Mouse (Mus musculus): Measurements from ENCODE around the gene Nxpe5. TPM values are rescaled to one million over a fixed set of nuclear protein-coding genes. Genes with fewer than 3 reads are reported as not detected.
A peak's percentile ranks its signal among the peaks of the same experiment; 100 is the strongest.

Nxpe5 gene
- polyA plus RNA-seq, 1 experiment from 2014 or later: not detected

DNA sequence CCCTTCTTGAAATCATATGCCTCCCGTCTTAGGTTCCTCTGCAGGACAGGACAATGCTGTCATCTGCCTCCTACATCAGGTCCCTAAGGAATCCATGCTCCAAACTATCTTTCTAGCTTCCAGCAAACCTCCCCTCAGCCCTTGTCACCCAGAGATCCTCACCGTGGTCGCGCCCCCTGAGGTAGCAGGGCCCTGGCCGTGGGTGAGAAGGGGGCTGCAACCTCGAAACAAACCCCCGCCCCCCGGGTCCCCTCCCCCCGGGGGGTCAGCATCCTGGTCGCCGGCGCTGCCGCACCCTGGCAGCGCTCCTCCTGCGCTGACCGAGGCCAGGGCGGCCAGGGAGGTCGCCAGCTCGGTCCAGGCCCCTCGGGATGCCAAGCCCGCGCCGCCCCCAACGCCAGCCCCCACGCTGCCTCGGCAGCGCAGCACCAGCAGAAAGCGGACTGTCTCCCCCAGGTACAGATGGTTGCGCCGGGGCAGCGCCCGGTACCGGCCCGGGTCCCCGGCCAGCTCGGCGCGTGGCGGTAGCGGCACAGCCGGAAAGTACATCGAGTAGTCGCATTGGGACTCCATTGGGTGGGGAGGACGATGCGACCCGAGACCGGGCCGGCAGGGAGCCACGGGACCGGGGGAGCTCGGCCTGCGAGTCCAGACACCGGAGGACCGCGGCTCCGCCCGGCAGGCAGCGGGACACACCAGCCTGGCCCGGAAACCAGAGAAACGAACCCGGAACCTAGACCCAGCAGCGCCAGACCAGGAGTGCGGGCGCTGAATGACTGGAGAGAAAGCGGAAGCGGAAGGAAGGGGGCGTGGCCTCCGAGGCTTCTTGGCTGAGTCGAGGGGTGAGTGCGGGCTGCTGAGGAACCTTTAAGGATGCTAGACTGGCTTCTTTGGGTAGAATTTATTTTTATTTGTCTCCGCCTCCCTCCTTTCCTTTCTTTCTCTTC is 37.8 kb downstream of the Nxpe5 start, which contains the start of gene BC037034:
Gene BC037034 (minus strand): TSS at position 774 of the 947 bp plus-strand sequence.
- H3K27me3 ChIP-seq (ENCODE audit: control insufficient read depth, insufficient read depth, low read length): no peaks in the 10 kb centered on the region
- WGBS: under 1% methylated on average over 64 of the region's 71 CpGs
- peak within 1 kb of the TSS; percentile 87 for H3K9ac ChIP-seq (ENCODE audit: low read length)
- H3K36me3 ChIP-seq (ENCODE audit: control insufficient read depth, insufficient read depth, low read length): peaks cover 17% of the 10 kb centered on the region
- peaks cover 15% of the 10 kb centered on the region for H3K4me1 ChIP-seq (ENCODE audit: control insufficient read depth, insufficient read depth, low read length)
- ATAC-seq (ENCODE audit: insufficient read depth, low FRiP score, low TSS enrichment) (peak; percentile 90), DNase-seq (ENCODE audit: low spot score) (peak; percentile 89)
- peak within 1 kb of the TSS; percentile 45 for H3K27ac ChIP-seq (ENCODE audit: low read depth, low read length)
- peak within 1 kb of the TSS; percentile 84 for H3K4me2 ChIP-seq (ENCODE audit: low read depth)
- H3K4me3 ChIP-seq (ENCODE audit: low read depth, low read length): peak within 1 kb of the TSS; percentile 89
- H3K9me3 ChIP-seq (ENCODE audit: control insufficient read depth, low read length): no peaks in the 10 kb centered on the region

DNA sequence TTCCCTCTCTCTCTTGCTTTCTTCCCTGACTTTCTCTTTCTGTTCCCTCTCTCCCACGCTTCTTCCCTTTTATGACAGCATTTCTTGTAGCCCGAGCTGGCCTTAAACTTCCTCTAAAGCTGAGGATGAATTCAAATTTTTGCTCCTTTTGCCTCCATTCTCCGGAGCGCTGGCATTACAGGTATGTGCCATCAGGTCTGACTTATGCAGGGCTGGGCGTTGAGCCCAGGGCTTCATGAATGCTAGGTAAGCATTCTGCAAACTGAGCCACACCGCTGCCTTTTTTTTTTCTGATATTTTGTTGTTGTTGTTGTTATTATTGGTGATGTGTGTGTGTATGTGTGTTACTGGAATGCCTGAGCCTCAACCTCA is 38.5 kb downstream of the Nxpe5 start:
- WGBS: 13% methylated on average over 6 of the region's 6 CpGs
- H3K9me3 ChIP-seq (ENCODE audit: control insufficient read depth, low read length): no peaks in the 10 kb centered on the region
- ATAC-seq (ENCODE audit: insufficient read depth, low FRiP score, low TSS enrichment) (no peak), DNase-seq (ENCODE audit: low spot score) (no peak)
- peaks cover 15% of the 10 kb centered on the region for H3K4me1 ChIP-seq (ENCODE audit: control insufficient read depth, insufficient read depth, low read length)
- peak overlapping the region; percentile 87 for H3K9ac ChIP-seq (ENCODE audit: low read length)
- H3K36me3 ChIP-seq (ENCODE audit: control insufficient read depth, insufficient read depth, low read length): peaks cover 15% of the 10 kb centered on the region
- H3K4me2 ChIP-seq (ENCODE audit: low read depth): peak overlapping the region; percentile 84
- H3K27ac ChIP-seq (ENCODE audit: low read depth, low read length): no peak overlapping the region
- peak overlapping the region; percentile 89 for H3K4me3 ChIP-seq (ENCODE audit: low read depth, low read length)
- H3K27me3 ChIP-seq (ENCODE audit: control insufficient read depth, insufficient read depth, low read length): no peaks in the 10 kb centered on the region

DNA sequence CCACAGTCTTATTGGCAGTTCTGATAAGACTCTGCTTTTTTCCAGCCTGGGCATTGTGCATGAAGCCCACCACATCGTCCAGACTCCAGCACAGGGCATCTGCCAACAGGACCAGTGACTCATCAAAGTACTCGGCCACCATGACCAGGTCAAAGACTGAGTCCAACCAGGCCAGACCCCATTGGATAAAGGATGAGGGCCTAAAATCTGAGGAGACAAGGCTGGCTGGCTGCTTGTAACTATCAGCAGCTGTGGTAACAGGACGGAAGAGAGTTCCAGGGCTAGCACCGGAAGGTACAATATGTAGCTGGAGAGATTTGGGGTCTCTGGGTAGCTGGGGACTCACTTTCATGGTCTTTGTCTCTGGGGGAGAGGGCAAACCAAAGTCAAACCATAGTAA is 40.0 kb downstream of the Nxpe5 start:
- ATAC-seq (ENCODE audit: insufficient read depth, low FRiP score, low TSS enrichment): no peak
- Histone ChIP-seq H3K36me3 (ENCODE audit: control insufficient read depth, insufficient read depth, low read length) (peaks cover 8% of the 10 kb centered on the region; the same call in 1 of the 2 replicates), H3K4me2 (ENCODE audit: low read depth) (no peak overlapping the region), H3K27ac (ENCODE audit: low read depth, low read length) (no peak overlapping the region), H3K9ac (ENCODE audit: low read length) (no peak overlapping the region), H3K27me3 (ENCODE audit: control insufficient read depth, insufficient read depth, low read length) (no peaks in the 10 kb centered on the region), H3K9me3 (ENCODE audit: control insufficient read depth, low read length) (no peaks in the 10 kb centered on the region), H3K4me1 (ENCODE audit: control insufficient read depth, insufficient read depth, low read length) (peaks cover 15% of the 10 kb centered on the region), H3K4me3 (ENCODE audit: low read depth, low read length) (no peak overlapping the region)
- WGBS: 93% methylated on average over 4 of the region's 4 CpGs
- no peak for DNase-seq (ENCODE audit: low spot score)

- Histone ChIP-seq H3K4me3 (ENCODE audit: low read depth, low read length) (no peak overlapping the region), H3K9ac (ENCODE audit: low read length) (no peak overlapping the region), H3K27me3 (ENCODE audit: control insufficient read depth, insufficient read depth, low read length) (no peaks in the 10 kb centered on the region), H3K9me3 (ENCODE audit: control insufficient read depth, low read length) (no peaks in the 10 kb centered on the region), H3K36me3 (ENCODE audit: control insufficient read depth, insufficient read depth, low read length) (no peaks in the 10 kb centered on the region; the same call in 1 of the 2 replicates), H3K4me2 (ENCODE audit: low read depth) (no peak overlapping the region), H3K4me1 (ENCODE audit: control insufficient read depth, insufficient read depth, low read length) (peaks cover 17% of the 10 kb centered on the region), H3K27ac (ENCODE audit: low read depth, low read length) (no peak overlapping the region)
- DNase-seq (ENCODE audit: low spot score) (no peak), ATAC-seq (ENCODE audit: insufficient read depth, low FRiP score, low TSS enrichment) (no peak)
- WGBS: 86% methylated on average over 3 of the region's 3 CpGs
Measured at GRCm38 (mm10) chr5:138267114-138267513, 41.4 kb downstream of the Nxpe5 start.

DNA sequence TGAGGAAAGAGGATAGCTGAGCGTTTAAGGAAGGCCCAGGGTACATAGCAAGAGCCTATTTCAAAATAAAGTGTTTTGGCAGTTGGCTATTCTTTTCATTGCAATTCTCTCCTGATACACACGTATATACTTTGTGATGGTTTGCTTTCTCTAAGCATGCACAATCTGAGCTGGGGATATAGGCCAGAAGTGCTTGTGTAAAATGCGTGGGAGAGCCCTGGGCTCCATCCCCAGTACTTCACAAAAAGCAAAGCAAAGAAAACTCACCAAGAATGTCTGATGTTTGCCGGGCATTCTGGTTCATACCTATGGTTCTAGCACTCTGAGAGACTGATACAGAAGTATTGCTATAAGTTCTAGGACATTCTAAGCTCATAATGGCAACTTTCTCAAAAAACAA is 43.3 kb downstream of the Nxpe5 start:
- DNase-seq (ENCODE audit: low spot score) (no peak), ATAC-seq (ENCODE audit: insufficient read depth, low FRiP score, low TSS enrichment) (no peak)
- Histone ChIP-seq H3K27ac (ENCODE audit: low read depth, low read length) (no peak overlapping the region), H3K27me3 (ENCODE audit: control insufficient read depth, insufficient read depth, low read length) (no peaks in the 10 kb centered on the region), H3K36me3 (ENCODE audit: control insufficient read depth, insufficient read depth, low read length) (no peaks in the 10 kb centered on the region), H3K9ac (ENCODE audit: low read length) (no peak overlapping the region), H3K4me2 (ENCODE audit: low read depth) (no peak overlapping the region), H3K4me3 (ENCODE audit: low read depth, low read length) (no peak overlapping the region), H3K4me1 (ENCODE audit: control insufficient read depth, insufficient read depth, low read length) (peaks cover 9% of the 10 kb centered on the region; the same call in 1 of the 2 replicates), H3K9me3 (ENCODE audit: control insufficient read depth, low read length) (no peaks in the 10 kb centered on the region)
- 80% methylated on average over 4 of the region's 4 CpGs for WGBS

GRCm38 (mm10) chr5:138271232-138271631 is 45.5 kb downstream of the Nxpe5 start:
- DNase-seq (ENCODE audit: low spot score) (no peak), ATAC-seq (ENCODE audit: insufficient read depth, low FRiP score, low TSS enrichment) (no peak)
- WGBS: 53% methylated on average over 3 of the region's 3 CpGs
- Histone ChIP-seq H3K4me3 (ENCODE audit: low read depth, low read length) (no peak overlapping the region), H3K9me3 (ENCODE audit: control insufficient read depth, low read length) (no peaks in the 10 kb centered on the region), H3K4me1 (ENCODE audit: control insufficient read depth, insufficient read depth, low read length) (peaks cover 14% of the 10 kb centered on the region), H3K36me3 (ENCODE audit: control insufficient read depth, insufficient read depth, low read length) (no peaks in the 10 kb centered on the region), H3K27ac (ENCODE audit: low read depth, low read length) (no peak overlapping the region), H3K27me3 (ENCODE audit: control insufficient read depth, insufficient read depth, low read length) (no peaks in the 10 kb centered on the region), H3K4me2 (ENCODE audit: low read depth) (no peak overlapping the region; the same call in 1 of the 2 replicates), H3K9ac (ENCODE audit: low read length) (no peak overlapping the region)

DNA sequence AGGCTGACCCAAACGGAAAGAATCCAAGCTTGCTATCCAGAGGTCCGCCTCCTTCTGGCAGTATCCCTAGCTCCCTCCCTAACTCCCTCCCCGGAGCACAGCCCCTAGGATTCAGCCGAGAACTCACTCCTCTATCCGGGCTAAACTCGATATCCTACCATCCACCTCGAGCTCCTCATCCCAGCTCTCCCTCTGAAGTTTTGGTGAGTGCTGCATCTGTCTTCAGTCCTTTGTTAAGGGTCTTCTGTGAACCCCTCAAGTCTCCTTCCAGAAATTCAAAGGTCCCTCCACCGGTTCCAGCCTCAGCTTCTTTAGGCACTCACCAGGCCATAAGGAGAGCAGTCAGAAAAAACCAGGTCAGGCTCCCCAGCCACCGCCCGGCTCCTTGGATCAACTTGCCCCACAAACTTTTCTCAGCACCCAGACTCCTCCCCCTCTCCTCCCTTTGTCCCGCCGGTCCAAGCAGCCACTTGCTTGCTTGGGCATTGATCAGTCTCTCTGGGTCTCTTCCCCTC is 46.8 kb downstream of the Nxpe5 start, which contains the start of gene Gal3st4:
Gene Gal3st4 (minus strand): TSS at position 432 of the 515 bp plus-strand sequence.
- ATAC-seq (ENCODE audit: insufficient read depth, low FRiP score, low TSS enrichment): peak; percentile 46; the same call in 1 of the 2 replicates
- peak; percentile 53 for DNase-seq (ENCODE audit: low spot score)
- peak within 1 kb of the TSS; percentile 19 for H3K4me3 ChIP-seq (ENCODE audit: low read depth, low read length)
- 2% methylated on average over 12 of the region's 12 CpGs for WGBS
- H3K4me1 ChIP-seq (ENCODE audit: control insufficient read depth, insufficient read depth, low read length): peaks cover 26% of the 10 kb centered on the region
- peaks cover 2% of the 10 kb centered on the region; the same call in 1 of the 2 replicates for H3K36me3 ChIP-seq (ENCODE audit: control insufficient read depth, insufficient read depth, low read length)
- no peaks in the 10 kb centered on the region for H3K27me3 ChIP-seq (ENCODE audit: control insufficient read depth, insufficient read depth, low read length)
- H3K9me3 ChIP-seq (ENCODE audit: control insufficient read depth, low read length): no peaks in the 10 kb centered on the region
- H3K27ac ChIP-seq (ENCODE audit: low read depth, low read length): no peak within 1 kb of the TSS; the same call in 1 of the 2 replicates
- H3K4me2 ChIP-seq (ENCODE audit: low read depth): peak within 1 kb of the TSS; percentile 37
- peak within 1 kb of the TSS; percentile 64 for H3K9ac ChIP-seq (ENCODE audit: low read length)

GRCm38 (mm10) chr5:138274186-138274585 is 48.5 kb downstream of the Nxpe5 start:
- DNase-seq (ENCODE audit: low spot score): no peak
- H3K36me3 ChIP-seq (ENCODE audit: control insufficient read depth, insufficient read depth, low read length): peaks cover 4% of the 10 kb centered on the region
- no peak overlapping the region for H3K9ac ChIP-seq (ENCODE audit: low read length)
- no peak overlapping the region for H3K4me3 ChIP-seq (ENCODE audit: low read depth, low read length)
- ATAC-seq (ENCODE audit: insufficient read depth, low FRiP score, low TSS enrichment): no peak
- no peaks in the 10 kb centered on the region for H3K9me3 ChIP-seq (ENCODE audit: control insufficient read depth, low read length)
- 71% methylated on average over 8 of the region's 8 CpGs for WGBS
- H3K4me1 ChIP-seq (ENCODE audit: control insufficient read depth, insufficient read depth, low read length): peaks cover 39% of the 10 kb centered on the region
- H3K27ac ChIP-seq (ENCODE audit: low read depth, low read length): no peak overlapping the region
- H3K27me3 ChIP-seq (ENCODE audit: control insufficient read depth, insufficient read depth, low read length): no peaks in the 10 kb centered on the region
- no peak overlapping the region for H3K4me2 ChIP-seq (ENCODE audit: low read depth)

Measured in neural tube, embryonic 11.5 days (tissue).